Mouse (Mus musculus) MEL (cell line): ENCODE results near the gene Rnf34.

Source experiments
- CTCF ChIP-seq, 3 experiments: IDR thresholded peaks in 2 of 3; conservative IDR thresholded peaks in 1 of 3; 2 replicates each; pipeline ENCODE4 v1.5.1; 2011 to 2012; ENCODE audit warnings: low read length in 3 of 3, low read depth in 2 of 3, mild to moderate bottlenecking in 2 of 3, improper control_type of control experiment in 1 of 3, inconsistent platforms in 1 of 3, mixed read lengths in 1 of 3, moderate library complexity in 1 of 3; ENCODE audit not compliant: control insufficient read depth in 1 of 3, insufficient read depth in 1 of 3, poor library complexity in 1 of 3, severe bottlenecking in 1 of 3
- HCFC1 ChIP-seq: IDR thresholded peaks from 2 replicates; pipeline ENCODE4 v1.6.1; 2012; ENCODE audit warnings: low read depth, mild to moderate bottlenecking, inconsistent platforms, low read length, improper control_type of control experiment, moderate library complexity
- POLR2AphosphoS5 ChIP-seq: IDR thresholded peaks from 2 replicates; pipeline ENCODE4 v1.6.1; 2012; ENCODE audit warnings: low read depth, borderline replicate concordance, mild to moderate bottlenecking, inconsistent platforms, low read length, moderate library complexity, mixed read lengths

DNA sequence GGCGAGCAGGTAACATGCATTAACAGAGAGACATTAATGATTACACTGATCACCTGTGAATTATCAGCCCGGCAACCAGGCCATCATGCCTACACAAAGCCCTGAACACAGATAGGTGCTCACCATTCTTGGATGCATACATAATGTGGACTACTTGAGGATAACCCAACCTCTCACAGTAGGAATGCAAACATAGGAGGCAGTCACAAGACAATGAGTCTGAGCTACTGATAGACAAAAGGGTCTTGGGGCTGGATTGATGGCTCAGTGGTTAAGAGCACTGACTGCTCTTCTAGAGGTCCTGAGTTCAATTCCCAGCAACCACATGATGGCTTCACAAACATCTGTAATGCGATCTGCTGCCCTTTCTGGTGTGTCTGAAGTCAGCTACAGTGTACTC is 22.8 kb downstream of the Rnf34 start:
- TF ChIP-seq POLR2AphosphoS5, result no peak
- TF ChIP-seq CTCF (IDR thresholded peaks at IDR 0.05 in 2 of 3, conservative IDR thresholded peaks at IDR 0.05 in 1 of 3; ENCODE audit: control insufficient read depth in 1 of 3, insufficient read depth in 1 of 3, low read depth in 2 of 3, low read length in 3 of 3, poor library complexity in 1 of 3, severe bottlenecking in 1 of 3), result no peak
- no peak for TF ChIP-seq HCFC1
